Mouse (Mus musculus): ENCODE data around the gene Olfr362. TPM values are rescaled to one million over a fixed set of nuclear protein-coding genes. Genes with fewer than 3 reads are reported as not detected.
"Not testable (repeated sequence)": the region's sequence is repeated elsewhere in the genome, so short reads cannot be mapped to it uniquely, and the experiment has no call there.

The Olfr362 gene
- polyA plus RNA-seq (2015; fragmentation: Nextera tagmentation; extraction: Ambion mirVana): not detected in 2 replicates

GRCm38 (mm10) chr2:37117810-37118209 lies at the start of gene Olfr362:
Gene Olfr362, minus strand, starts transcription at chr2:37117910.
- no peaks in the 10 kb centered on the region for H3K4me1 ChIP-seq (ENCODE audit: control insufficient read depth, insufficient read depth, low read length)
- H3K27ac ChIP-seq (ENCODE audit: low read length): no peak within 1 kb of the TSS
- ATAC-seq: no peak
- no peak within 1 kb of the TSS for H3K4me3 ChIP-seq (ENCODE audit: low read depth, low read length)
- H3K9ac ChIP-seq (ENCODE audit: low read depth, low read length): no peak within 1 kb of the TSS
- WGBS: 93% methylated on average over 1 of the region's 1 CpGs
- no peak within 1 kb of the TSS for H3K4me2 ChIP-seq (ENCODE audit: low read length)
- no peaks in the 10 kb centered on the region for H3K27me3 ChIP-seq (ENCODE audit: control insufficient read depth, insufficient read depth, low read depth, low read length)
- H3K9me3 ChIP-seq (replicated peaks; ENCODE audit: control insufficient read depth, low read length, poor library complexity, severe bottlenecking): peaks cover 11% of the 10 kb centered on the region; the same call in 1 of the 2 replicates
- H3K36me3 ChIP-seq (ENCODE audit: control insufficient read depth, insufficient read depth, low read length): no peaks in the 10 kb centered on the region

GRCm38 (mm10) chr2:37139022-37139421 lies 21.3 kb upstream of the Olfr362 start, which contains the start of gene Olfr364-ps1:
Gene Olfr364-ps1, plus strand, starts transcription at chr2:37139322.
- Histone ChIP-seq H3K27ac (ENCODE audit: low read length) (no peak within 1 kb of the TSS), H3K4me1 (ENCODE audit: control insufficient read depth, insufficient read depth, low read length) (no peaks in the 10 kb centered on the region), H3K27me3 (ENCODE audit: control insufficient read depth, insufficient read depth, low read depth, low read length) (no peaks in the 10 kb centered on the region), H3K4me3 (ENCODE audit: low read depth, low read length) (no peak within 1 kb of the TSS), H3K36me3 (ENCODE audit: control insufficient read depth, insufficient read depth, low read length) (no peaks in the 10 kb centered on the region), H3K9ac (ENCODE audit: low read depth, low read length) (no peak within 1 kb of the TSS), H3K4me2 (ENCODE audit: low read length) (no peak within 1 kb of the TSS), H3K9me3 (replicated peaks; ENCODE audit: control insufficient read depth, low read length, poor library complexity, severe bottlenecking) (peaks cover 12% of the 10 kb centered on the region)
- ATAC-seq: no peak
- 91% methylated on average over 3 of the region's 3 CpGs for WGBS

GRCm38 (mm10) chr2:37089190-37089589 lies 28.5 kb downstream of the Olfr362 start, which contains the start of gene Olfr361:
Gene Olfr361, minus strand, starts transcription at chr2:37089290.
- H3K27me3 ChIP-seq (ENCODE audit: control insufficient read depth, insufficient read depth, low read depth, low read length); H3K36me3 ChIP-seq (ENCODE audit: control insufficient read depth, insufficient read depth, low read length); H3K4me2 ChIP-seq (ENCODE audit: low read length); H3K9me3 ChIP-seq (replicated peaks; ENCODE audit: control insufficient read depth, low read length, poor library complexity, severe bottlenecking); H3K27ac ChIP-seq (ENCODE audit: low read length); H3K4me1 ChIP-seq (ENCODE audit: control insufficient read depth, insufficient read depth, low read length); H3K4me3 ChIP-seq (ENCODE audit: low read depth, low read length); H3K9ac ChIP-seq (ENCODE audit: low read depth, low read length); ATAC-seq: not testable (repeated sequence)
- WGBS: 22% methylated on average over 1 of the region's 1 CpGs

DNA sequence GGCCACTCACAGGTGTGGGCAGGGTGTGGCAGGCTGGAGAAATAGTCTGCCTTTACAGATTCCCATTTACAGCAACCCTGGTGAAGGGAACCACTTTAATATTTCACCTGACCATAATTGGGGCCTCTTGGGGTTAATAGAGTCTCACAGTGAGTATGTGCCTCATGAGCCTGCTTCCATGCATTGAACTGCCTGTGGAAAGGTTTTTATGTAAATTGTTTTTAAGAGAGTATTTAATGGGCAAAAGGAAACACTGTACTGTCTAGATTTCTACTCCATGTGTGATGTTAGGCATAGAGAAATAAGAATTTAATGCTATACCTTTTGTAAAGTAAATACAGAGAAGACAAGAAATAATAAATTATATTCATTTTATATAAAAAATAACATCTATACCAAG lies 52.3 kb downstream of the Olfr362 start, which contains the start of gene Olfr360:
Olfr360 (plus strand) TSS at position 301 of the 400 bp plus-strand sequence.
- no peak within 1 kb of the TSS for H3K4me3 ChIP-seq (ENCODE audit: low read depth, low read length)

More for the DNA sequence above, 52.3 kb downstream of the Olfr362 start, which contains the start of gene Olfr360:
- Histone ChIP-seq H3K4me1 (ENCODE audit: control insufficient read depth, insufficient read depth, low read length) (no peaks in the 10 kb centered on the region), H3K9me3 (replicated peaks; ENCODE audit: control insufficient read depth, low read length, poor library complexity, severe bottlenecking) (peaks cover 9% of the 10 kb centered on the region), H3K36me3 (ENCODE audit: control insufficient read depth, insufficient read depth, low read length) (no peaks in the 10 kb centered on the region), H3K27ac (ENCODE audit: low read length) (no peak within 1 kb of the TSS), H3K27me3 (ENCODE audit: control insufficient read depth, insufficient read depth, low read depth, low read length) (no peaks in the 10 kb centered on the region), H3K4me2 (ENCODE audit: low read length) (no peak within 1 kb of the TSS), H3K9ac (ENCODE audit: low read depth, low read length) (no peak within 1 kb of the TSS)
- ATAC-seq: no peak

Other genes starting within 250 kb of the Olfr362 start
- gene Olfr352, start 249.4 kb downstream of the Olfr362 start, polyA plus RNA-seq (2015; fragmentation: Nextera tagmentation; extraction: Ambion mirVana): not detected in 2 replicates
- gene Olfr353, start 225.0 kb downstream of the Olfr362 start, polyA plus RNA-seq (2015; fragmentation: Nextera tagmentation; extraction: Ambion mirVana): not detected in 2 replicates
- not detected in 2 replicates for gene Olfr354, start 212.2 kb downstream of the Olfr362 start, polyA plus RNA-seq (2015; fragmentation: Nextera tagmentation; extraction: Ambion mirVana)
- not detected in 2 replicates for gene Olfr355, start 189.0 kb downstream of the Olfr362 start, polyA plus RNA-seq (2015; fragmentation: Nextera tagmentation; extraction: Ambion mirVana)
- not detected in 2 replicates for gene Olfr356, start 180.8 kb downstream of the Olfr362 start, polyA plus RNA-seq (2015; fragmentation: Nextera tagmentation; extraction: Ambion mirVana)
- gene Olfr357, start 124.1 kb downstream of the Olfr362 start, polyA plus RNA-seq (2015; fragmentation: Nextera tagmentation; extraction: Ambion mirVana): not detected in 2 replicates
- not detected in 2 replicates for gene Olfr358, start 108.6 kb downstream of the Olfr362 start, polyA plus RNA-seq (2015; fragmentation: Nextera tagmentation; extraction: Ambion mirVana)
- gene Olfr360, start 52.2 kb downstream of the Olfr362 start, polyA plus RNA-seq (2015; fragmentation: Nextera tagmentation; extraction: Ambion mirVana): not detected in 2 replicates
- gene Olfr361, start 28.6 kb downstream of the Olfr362 start, polyA plus RNA-seq (2015; fragmentation: Nextera tagmentation; extraction: Ambion mirVana): not detected in 2 replicates
- gene Olfr364-ps1, start 21.4 kb upstream of the Olfr362 start, polyA plus RNA-seq (2015; fragmentation: Nextera tagmentation; extraction: Ambion mirVana): not detected in 2 replicates
- gene Olfr365, start 70.3 kb upstream of the Olfr362 start, polyA plus RNA-seq (2015; fragmentation: Nextera tagmentation; extraction: Ambion mirVana): not detected in 2 replicates
- gene Olfr366, start 93.7 kb upstream of the Olfr362 start, polyA plus RNA-seq (2015; fragmentation: Nextera tagmentation; extraction: Ambion mirVana): not detected in 2 replicates
- gene Olfr368, start 208.6 kb upstream of the Olfr362 start, polyA plus RNA-seq (2015; fragmentation: Nextera tagmentation; extraction: Ambion mirVana): not detected in 2 replicates
- 50.2 and 57.0 TPM in 2 replicates for gene Pdcl, start 241.4 kb upstream of the Olfr362 start, polyA plus RNA-seq (2015; fragmentation: Nextera tagmentation; extraction: Ambion mirVana)